Mouse (Mus musculus) neutrophil, adult 5-6 weeks (primary cell): ENCODE data around the gene Kcnc4. TPM values are rescaled to one million over a fixed set of nuclear protein-coding genes. Genes with fewer than 3 reads are reported as not detected.

Experiments used
- ATAC-seq: fragments of 151-379, 151-347 bp; 2 replicates; pipeline ENCODE4 v1.8.0; 2017; ENCODE audit warnings: mild to moderate bottlenecking, moderate TSS enrichment; ENCODE audit not compliant: insufficient number of reproducible peaks, poor library complexity, low FRiP score, severe bottlenecking; ENCODE audit errors: extremely low read depth
- total RNA-seq: library from RNA; stranded (forward); fragments of 200-1000 nt; gene quantifications from 2 replicates; pipeline ENCODE4 v1.2.3, GENCODE M21; 2017

Gene Kcnc4
- total RNA-seq, 1 experiment from 2014 or later = not detected

DNA sequence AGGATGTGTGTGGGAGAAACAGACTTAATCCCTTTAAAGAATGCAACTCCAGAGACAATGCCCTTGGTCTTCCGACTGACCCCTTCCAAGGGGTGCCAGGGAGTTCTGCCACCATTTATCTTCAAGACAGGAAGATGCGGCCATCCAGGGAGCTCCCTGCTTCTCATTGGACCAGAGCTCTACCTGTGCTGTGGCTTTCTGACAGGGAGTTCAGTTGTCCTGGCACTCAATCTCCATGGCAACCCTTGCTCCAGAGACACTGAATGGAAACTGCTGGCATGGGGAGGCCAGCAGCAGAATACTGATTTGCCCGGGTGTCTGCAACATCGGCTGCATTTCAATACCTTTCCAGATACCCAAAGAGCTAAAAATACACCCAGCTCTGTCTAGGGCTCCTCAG lies 47.7 kb downstream of the Kcnc4 start:
- ATAC-seq = no peak

DNA sequence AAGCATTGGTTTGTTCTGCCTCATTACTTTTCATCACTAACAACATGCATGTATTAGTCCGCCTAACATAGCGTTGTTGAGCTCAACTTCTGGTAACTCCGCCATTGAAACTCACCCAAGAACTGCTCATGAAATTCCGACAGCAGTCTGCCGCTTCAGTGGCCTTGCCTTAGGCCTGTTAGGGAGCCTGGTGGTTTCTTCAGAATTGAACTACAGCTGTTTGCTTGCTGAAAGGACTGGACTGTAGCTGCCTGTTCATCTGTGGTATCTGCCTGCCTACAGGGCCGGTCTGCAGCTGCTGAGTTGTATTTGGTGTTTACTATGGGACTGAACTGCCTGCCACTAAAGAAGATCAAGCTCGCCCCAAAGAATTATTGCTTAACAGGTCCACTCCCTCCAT lies 58.0 kb downstream of the Kcnc4 start:
- ATAC-seq = no peak

DNA sequence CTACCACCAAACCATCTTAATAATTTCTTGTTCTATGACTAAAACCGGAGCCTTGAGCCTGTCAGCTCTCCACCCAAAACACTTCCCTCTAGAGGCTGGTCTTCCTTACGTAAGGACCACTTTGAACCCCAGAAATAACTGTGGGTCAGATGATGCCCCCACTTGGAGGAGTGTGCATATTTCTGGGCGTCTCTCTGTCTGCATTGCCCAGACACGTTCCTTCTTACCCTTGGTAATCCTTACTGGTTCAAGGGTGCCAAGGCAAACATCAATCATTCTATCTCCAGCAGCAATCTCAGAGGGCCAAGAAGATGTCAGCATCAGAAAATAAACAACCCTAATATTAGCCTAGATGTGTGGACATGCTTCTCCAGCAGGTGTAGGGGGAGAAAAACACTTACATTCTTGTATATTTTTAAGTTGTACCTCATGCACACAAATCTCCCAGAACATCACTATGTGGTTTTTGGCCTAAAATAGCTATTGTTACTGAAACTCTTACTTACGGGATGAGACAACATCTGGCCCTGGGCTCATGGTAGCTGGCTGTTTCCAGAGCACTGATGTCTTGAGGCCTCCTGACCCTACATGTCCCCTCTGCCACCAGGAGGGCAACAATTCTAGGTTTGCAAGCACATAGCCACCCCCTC lies 59.2 kb downstream of the Kcnc4 start:
- no peak for ATAC-seq

DNA sequence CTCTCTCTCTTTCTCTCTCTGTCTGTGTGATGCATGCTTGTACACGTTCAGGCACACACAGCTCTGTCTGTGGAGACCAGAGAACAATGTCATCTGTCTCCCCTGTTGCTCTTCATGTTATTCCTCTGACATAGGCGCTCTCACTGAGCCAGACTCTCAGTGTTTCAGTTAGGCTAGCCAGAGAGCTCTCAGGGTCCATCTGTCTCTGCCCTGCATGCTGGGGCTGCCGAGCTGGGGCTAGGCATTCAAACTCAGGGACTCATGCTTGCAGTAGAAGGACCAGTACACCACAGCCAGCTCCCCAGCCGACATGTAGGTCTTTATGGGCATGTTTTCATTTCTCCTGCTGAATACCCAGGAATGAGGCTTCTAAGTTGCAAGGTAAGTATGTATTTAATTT lies 68.2 kb downstream of the Kcnc4 start:
- ATAC-seq = no peak

Other genes starting within 250 kb of the Kcnc4 start
- not detected in 2 replicates for gene Cym, start 237.8 kb downstream of the Kcnc4 start, total RNA-seq
- gene A630076J17Rik, start 228.9 kb downstream of the Kcnc4 start, total RNA-seq = not detected in 2 replicates
- 0.25 TPM in 1 of 2 replicates, not detected in the other for gene Prok1, start 219.8 kb downstream of the Kcnc4 start, total RNA-seq
- 35.0 and 35.3 TPM in 2 replicates for gene Lamtor5, start 180.7 kb downstream of the Kcnc4 start, total RNA-seq
- 0.49 TPM in 1 of 2 replicates, not detected in the other for gene Slc16a4, start 168.3 kb downstream of the Kcnc4 start, total RNA-seq
- gene Rbm15, start 125.9 kb downstream of the Kcnc4 start, total RNA-seq = 32.9 and 36.9 TPM in 2 replicates
- gene Slc6a17, start 58.5 kb upstream of the Kcnc4 start, total RNA-seq = under 0.01 TPM in 1 of 2 replicates, not detected in the other
- gene Ubl4b, start 95.5 kb upstream of the Kcnc4 start, total RNA-seq = not detected in 2 replicates
- not detected in 2 replicates for gene Alx3, start 135.5 kb upstream of the Kcnc4 start, total RNA-seq
- not detected in 2 replicates for gene Gm10961, start 171.8 kb upstream of the Kcnc4 start, total RNA-seq
- 33.5 and 41.1 TPM in 2 replicates for gene Strip1, start 172.1 kb upstream of the Kcnc4 start, total RNA-seq
- gene Ahcyl1, start 237.0 kb upstream of the Kcnc4 start, total RNA-seq = 61.3 and 64.3 TPM in 2 replicates